Mouse (Mus musculus) MEL (cell line): ENCODE results near the gene Exosc8. TPM values are rescaled to one million over a fixed set of nuclear protein-coding genes. Genes with fewer than 3 reads are reported as not detected.

Source experiments
- DNase-seq: peaks from one replicate; pipeline ENCODE4 v3.0.0; 2011; ENCODE audit warnings: low read depth, low spot score
- H3K27ac ChIP-seq: 2 replicates; pipeline ENCODE4 v1.5.1; 2012; ENCODE audit warnings: low read depth, mild to moderate bottlenecking, control low read depth, low read length, moderate library complexity; ENCODE audit not compliant: control insufficient read depth
- H3K27me3 ChIP-seq, 2 experiments: fragments of 150-350 bp in 1 of 2; sonication (generic) in 1 of 2; 2 replicates each; pipeline ENCODE4 v1.6.1; 2012; ENCODE audit warnings: low read length in 2 of 2, mild to moderate bottlenecking in 2 of 2, improper control_type of control experiment in 1 of 2, moderate library complexity in 1 of 2; ENCODE audit not compliant: insufficient read depth in 2 of 2, control insufficient read depth in 1 of 2
- H3K36me3 ChIP-seq, 2 experiments: 2 replicates each; pipeline ENCODE4 v1.6.1; 2012 to 2014; ENCODE audit warnings: low read length in 2 of 2, improper control_type of control experiment in 1 of 2, inconsistent platforms in 1 of 2, mild to moderate bottlenecking in 1 of 2; ENCODE audit not compliant: insufficient read depth in 2 of 2, control insufficient read depth in 1 of 2
- H3K4me1 ChIP-seq, 2 experiments: fragments of 150-350 bp in 1 of 2; sonication (generic) in 1 of 2; 2 replicates each; pipeline ENCODE4 v1.6.1; 2012; ENCODE audit warnings: low read length in 2 of 2, improper control_type of control experiment in 1 of 2, mild to moderate bottlenecking in 1 of 2; ENCODE audit not compliant: insufficient read depth in 2 of 2, control insufficient read depth in 1 of 2
- H3K4me3 ChIP-seq, 2 experiments: fragments of 150-350 bp in 1 of 2; sonication (generic) in 1 of 2; 2 replicates each; pipeline ENCODE4 v1.5.1; 2012; ENCODE audit warnings: low read depth in 2 of 2, low read length in 2 of 2, mild to moderate bottlenecking in 2 of 2, moderate library complexity in 2 of 2, control low read depth in 1 of 2, improper control_type of control experiment in 1 of 2; ENCODE audit not compliant: control insufficient read depth in 1 of 2, insufficient read depth in 1 of 2
- H3K79me2 ChIP-seq: 2 replicates; pipeline ENCODE4 v1.6.1; 2012; ENCODE audit warnings: mild to moderate bottlenecking, low read length, moderate library complexity; ENCODE audit not compliant: control insufficient read depth, poor library complexity, insufficient read depth
- H3K9ac ChIP-seq: 2 replicates; pipeline ENCODE4 v1.6.1; 2012; ENCODE audit warnings: low read depth, mild to moderate bottlenecking, control low read depth, low read length, moderate library complexity; ENCODE audit not compliant: control insufficient read depth, poor library complexity, severe bottlenecking
- H3K9me3 ChIP-seq: fragments of 150-350 bp; sonication (generic); replicated peaks from 2 replicates; pipeline ENCODE4 v1.6.1; 2012; ENCODE audit warnings: mild to moderate bottlenecking, low read length, improper control_type of control experiment, moderate library complexity; ENCODE audit not compliant: insufficient read depth
- BHLHE40 ChIP-seq: IDR thresholded peaks from 2 replicates; pipeline ENCODE4 v1.6.1; 2012; ENCODE audit warnings: low read depth, mild to moderate bottlenecking, inconsistent platforms, low read length, improper control_type of control experiment, borderline replicate concordance
- CHD1 ChIP-seq: IDR thresholded peaks from 2 replicates; pipeline ENCODE4 v1.6.1; 2012; ENCODE audit warnings: low read depth, mild to moderate bottlenecking, inconsistent platforms, low read length, improper control_type of control experiment
- CHD2 ChIP-seq: IDR thresholded peaks from 2 replicates; pipeline ENCODE4 v1.6.1; 2011; ENCODE audit warnings: low read length, improper control_type of control experiment
- E2F4 ChIP-seq: IDR thresholded peaks from 2 replicates; pipeline ENCODE4 v1.6.1; 2011; ENCODE audit warnings: low read depth, low read length, improper control_type of control experiment, borderline replicate concordance
- ELF1 ChIP-seq: IDR thresholded peaks from 2 replicates; pipeline ENCODE4 v1.6.1; 2014; ENCODE audit warnings: low read depth, mild to moderate bottlenecking, inconsistent platforms, low read length, improper control_type of control experiment, moderate library complexity
- GATA1 ChIP-seq: IDR thresholded peaks from 2 replicates; pipeline ENCODE4 v1.6.1; 2011; ENCODE audit warnings: low read depth, low read length, improper control_type of control experiment
- HCFC1 ChIP-seq: IDR thresholded peaks from 2 replicates; pipeline ENCODE4 v1.6.1; 2012; ENCODE audit warnings: low read depth, mild to moderate bottlenecking, inconsistent platforms, low read length, improper control_type of control experiment, moderate library complexity
- MAFK ChIP-seq: IDR thresholded peaks from 2 replicates; pipeline ENCODE4 v1.6.1; 2011; ENCODE audit warnings: low read depth, mild to moderate bottlenecking, low read length, improper control_type of control experiment, borderline replicate concordance
- MAX ChIP-seq: IDR thresholded peaks from 2 replicates; pipeline ENCODE4 v1.6.1; 2011; ENCODE audit warnings: low read length, improper control_type of control experiment
- MAZ ChIP-seq: IDR thresholded peaks from 2 replicates; pipeline ENCODE4 v1.6.1; 2012; ENCODE audit warnings: low read depth, mild to moderate bottlenecking, inconsistent platforms, low read length, improper control_type of control experiment
- MEF2A ChIP-seq: IDR thresholded peaks from 2 replicates; pipeline ENCODE4 v1.6.1; 2014; ENCODE audit warnings: low read depth, mild to moderate bottlenecking, inconsistent platforms, low read length, improper control_type of control experiment; ENCODE audit not compliant: poor library complexity, insufficient replicate concordance, severe bottlenecking; ENCODE audit errors: extremely low read depth
- POLR2A ChIP-seq, 2 experiments: IDR thresholded peaks; 2 replicates each; pipeline ENCODE4 v1.6.1; 2011 to 2012; ENCODE audit warnings: low read length in 2 of 2, mild to moderate bottlenecking in 2 of 2, control low read depth in 1 of 2, improper control_type of control experiment in 1 of 2, low read depth in 1 of 2, moderate library complexity in 1 of 2; ENCODE audit not compliant: control insufficient read depth in 1 of 2, insufficient read depth in 1 of 2, poor library complexity in 1 of 2
- POLR2AphosphoS2 ChIP-seq: IDR thresholded peaks from 2 replicates; pipeline ENCODE4 v1.6.1; 2011; ENCODE audit warnings: low read length, improper control_type of control experiment
- RAD21 ChIP-seq: IDR thresholded peaks from 2 replicates; pipeline ENCODE4 v1.6.1; 2011; ENCODE audit warnings: mild to moderate bottlenecking, low read depth, low read length, improper control_type of control experiment
- RCOR1 ChIP-seq: IDR thresholded peaks from 2 replicates; pipeline ENCODE4 v1.6.1; 2012; ENCODE audit warnings: low read depth, mild to moderate bottlenecking, inconsistent platforms, low read length, improper control_type of control experiment
- SIN3A ChIP-seq: IDR thresholded peaks from 2 replicates; pipeline ENCODE4 v1.6.1; 2012; ENCODE audit warnings: low read length, improper control_type of control experiment, inconsistent platforms
- SMC3 ChIP-seq: IDR thresholded peaks from 2 replicates; pipeline ENCODE4 v1.6.1; 2011; ENCODE audit warnings: low read depth, low read length, improper control_type of control experiment
- TAL1 ChIP-seq: IDR thresholded peaks from 2 replicates; pipeline ENCODE4 v1.6.1; 2012; ENCODE audit warnings: mild to moderate bottlenecking, inconsistent platforms, low read length, moderate library complexity, mixed read lengths
- USF2 ChIP-seq, 2 experiments: IDR thresholded peaks; 2 replicates each; pipeline ENCODE4 v1.6.1; 2011 to 2012; ENCODE audit warnings: improper control_type of control experiment in 2 of 2, low read length in 2 of 2, borderline replicate concordance in 1 of 2, inconsistent platforms in 1 of 2, low read depth in 1 of 2, mild to moderate bottlenecking in 1 of 2; ENCODE audit not compliant: insufficient read depth in 1 of 2
- ZMIZ1 ChIP-seq: IDR thresholded peaks from 2 replicates; pipeline ENCODE4 v1.6.1; 2012; ENCODE audit warnings: low read depth, mild to moderate bottlenecking, inconsistent platforms, low read length, improper control_type of control experiment, moderate library complexity
- polyA plus RNA-seq, 2 experiments: library from polyadenylated mRNA; stranded (reverse) in 1 of 2; unstranded in 1 of 2; fragments of >175 nt in 1 of 2; fragments of >200 nt in 1 of 2; gene quantifications; 2 replicates each; pipeline versions ENCODE4 v1.2.1 to v1.2.4; 2012; ENCODE audit warnings: low replicate concordance in 2 of 2, low read depth in 1 of 2; ENCODE audit not compliant: insufficient read length in 2 of 2, insufficient read depth in 1 of 2, missing spikeins in 1 of 2
- total RNA-seq: library from RNA; depleted of rRNA; stranded (reverse); fragments of 300-350 nt; gene quantifications from 2 replicates; pipeline ENCODE4 v1.2.3, GENCODE M21; 2012

The Exosc8 gene
- total and polyA plus RNA-seq, 3 experiments = 231 to 361 TPM; not detected in 1

DNA sequence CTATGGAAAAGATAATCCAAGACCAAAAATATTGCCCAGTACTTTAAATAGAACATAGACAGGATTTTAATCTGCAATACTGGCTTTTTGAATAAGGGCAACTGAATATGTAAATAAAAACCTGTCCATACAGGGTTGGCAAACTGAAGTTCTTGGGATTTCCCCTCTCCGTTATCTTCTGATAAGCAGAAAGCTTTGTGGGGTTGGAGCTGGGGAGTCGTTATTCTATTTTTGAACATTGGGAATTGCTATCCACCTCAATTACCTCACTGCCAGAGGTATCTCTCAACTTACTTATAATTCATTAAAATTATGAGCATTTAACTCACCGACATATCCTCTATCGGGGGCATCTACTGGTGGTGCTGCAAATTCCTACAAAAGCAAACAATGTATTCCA, 2.8 kb downstream of the Exosc8 start (continued):
- TF ChIP-seq HCFC1 (no peak), GATA1 (no peak), POLR2AphosphoS2 (no peak), SIN3A (no peak), MAX (no peak), TAL1 (no peak), CHD2 (no peak), SMC3 (no peak)

DNA sequence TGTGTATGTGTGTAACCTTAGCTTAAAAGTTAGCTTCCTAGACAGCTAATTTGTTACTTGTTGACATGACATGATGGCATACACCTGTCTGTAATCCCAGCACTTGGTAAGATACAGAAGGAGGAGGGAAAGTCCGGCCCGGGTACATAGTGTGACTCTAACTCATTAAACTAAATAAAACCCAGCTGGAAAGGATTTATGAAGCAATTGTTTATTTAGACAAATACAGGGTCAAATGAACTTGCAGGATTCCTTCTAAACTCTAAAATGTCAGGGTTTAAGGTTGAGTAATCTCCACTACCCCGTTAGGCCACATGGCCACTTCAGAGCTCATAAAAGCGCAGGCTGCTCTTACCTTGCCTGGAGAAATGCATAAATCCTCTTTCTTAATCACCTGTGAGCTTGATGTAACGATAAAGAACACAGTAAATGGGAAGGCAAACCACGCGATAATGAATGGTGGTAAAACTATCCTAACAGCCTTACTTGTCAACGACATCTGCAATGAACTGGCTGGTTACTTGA, 3.5 kb downstream of the Exosc8 start:
- Histone ChIP-seq H3K27ac (peak overlapping the region; percentile 3; the same call in 1 of the 2 replicates), H3K4me1 (peaks cover 11 to 14% of the 10 kb centered on the region in 2 experiments), H3K79me2 (peaks cover 28% of the 10 kb centered on the region), H3K4me3 (no peak overlapping the region), H3K36me3 (peaks cover 29 to 40% of the 10 kb centered on the region in 2 experiments), H3K27me3 (no peaks in the 10 kb centered on the region), H3K9me3 (no peaks in the 10 kb centered on the region), H3K9ac (no peak overlapping the region)
- TF ChIP-seq RCOR1 (no peak), MAZ (no peak), GATA1 (no peak), RAD21 (no peak), CHD1 (no peak), USF2 (IDR thresholded peaks at IDR 0.05; ENCODE audit: borderline replicate concordance in 1 of 2, insufficient read depth in 1 of 2, low read depth in 1 of 2, low read length in 2 of 2) (no peak), BHLHE40 (no peak), ELF1 (no peak), MEF2A (no peak), POLR2A (IDR thresholded peaks at IDR 0.05; ENCODE audit: control insufficient read depth in 1 of 2, insufficient read depth in 1 of 2, low read depth in 1 of 2, low read length in 2 of 2, poor library complexity in 1 of 2) (no peak), ZMIZ1 (no peak), MAFK (no peak)
- no peak for DNase-seq

DNA sequence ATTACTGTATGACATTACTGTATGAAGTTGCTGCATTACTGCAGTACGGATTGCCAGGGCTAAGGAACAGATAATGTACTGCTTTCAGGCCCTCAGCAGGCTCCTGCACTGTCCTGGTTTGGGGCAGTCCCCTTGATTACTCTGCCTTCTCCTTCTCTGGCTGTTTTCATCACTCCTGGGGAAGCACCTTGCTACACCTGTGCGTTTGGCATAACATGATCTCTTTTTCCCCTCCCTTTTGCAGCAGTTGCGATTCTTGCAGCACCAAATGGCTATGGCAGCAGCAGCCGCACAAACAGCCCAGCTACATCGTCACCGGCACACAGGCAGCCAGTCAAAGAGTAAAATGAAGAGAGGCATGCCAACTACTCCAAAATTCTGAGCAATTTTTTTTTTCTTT, 7.1 kb downstream of the Exosc8 start:
- Histone ChIP-seq H3K79me2 (peaks cover 2% of the 10 kb centered on the region), H3K27me3 (no peaks in the 10 kb centered on the region), H3K4me1 (peaks cover 7 to 14% of the 10 kb centered on the region in 2 experiments), H3K36me3 (peaks cover 25 to 51% of the 10 kb centered on the region in 2 experiments), H3K9me3 (no peaks in the 10 kb centered on the region), H3K9ac (no peak overlapping the region), H3K27ac (no peak overlapping the region), H3K4me3 (no peak overlapping the region)
- DNase-seq = no peak
- TF ChIP-seq E2F4 (no peak), POLR2A (IDR thresholded peaks at IDR 0.05; ENCODE audit: control insufficient read depth in 1 of 2, insufficient read depth in 1 of 2, low read depth in 1 of 2, low read length in 2 of 2, poor library complexity in 1 of 2) (0 out of 4 replicates have a peak, but pooled peaks of 1 of the 2 experiments have one; percentile 20)
